Mouse (Mus musculus) cerebellum, adult 2 months (tissue): ENCODE results near the gene Lipa.

Source experiments
- CTCF ChIP-seq: fragments of 200-500 bp; IDR thresholded peaks from 2 replicates; pipeline ENCODE4 v1.5.1; 2011; ENCODE audit warnings: low read depth, mild to moderate bottlenecking, control low read depth, low read length, moderate library complexity, borderline replicate concordance; ENCODE audit not compliant: insufficient read depth
- POLR2A ChIP-seq: fragments of 200-500 bp; IDR thresholded peaks from 2 replicates; pipeline ENCODE4 v1.6.1; 2011; ENCODE audit warnings: low read length, control low read depth, borderline replicate concordance; ENCODE audit not compliant: insufficient read depth

- TF ChIP-seq CTCF (no peak), POLR2A (no peak)
These were observed 9.3 kb downstream of the Lipa start for GRCm38 (mm10) chr19:34517812-34518594.
